Mouse (Mus musculus) lung, adult 2 months (tissue): ENCODE results near the gene Acoxl.

ENCODE experiments used
- CTCF ChIP-seq: fragments of 200-500 bp; IDR thresholded peaks from 2 replicates; pipeline ENCODE4 v1.5.1; 2011; ENCODE audit warnings: mild to moderate bottlenecking, low read length, control low read depth; ENCODE audit not compliant: insufficient read depth
- POLR2A ChIP-seq: fragments of 200-500 bp; IDR thresholded peaks from 2 replicates; pipeline ENCODE4 v1.6.1; 2011; ENCODE audit warnings: low read depth, mild to moderate bottlenecking, control low read depth, low read length, borderline replicate concordance; ENCODE audit errors: extremely low read depth

DNA sequence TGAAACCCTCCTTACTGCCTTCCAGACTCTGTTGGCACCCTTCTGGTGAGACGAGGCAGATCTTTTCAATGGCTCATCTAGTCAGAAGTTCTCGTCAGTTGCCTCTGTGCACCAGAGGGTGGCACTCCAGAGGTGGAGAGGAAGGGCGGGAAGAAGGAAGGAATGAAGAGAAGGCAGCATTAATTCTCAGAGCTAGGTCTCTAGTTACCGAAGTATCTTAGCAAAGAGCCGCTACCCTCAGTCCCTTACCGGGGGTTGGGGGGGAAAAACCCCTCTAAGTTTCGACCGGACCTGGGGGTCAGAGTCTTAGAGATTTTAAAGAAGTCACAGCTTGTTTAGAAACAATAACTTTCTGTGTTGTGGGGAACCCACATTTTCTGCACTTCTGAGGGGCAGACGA, 283.8 kb downstream of the Acoxl start:
- TF ChIP-seq POLR2A (no peak), CTCF (peak; percentile 88)
